Comparison of ENCODE assay signal across 10 mouse cellular contexts in the genomic region with DNA sequence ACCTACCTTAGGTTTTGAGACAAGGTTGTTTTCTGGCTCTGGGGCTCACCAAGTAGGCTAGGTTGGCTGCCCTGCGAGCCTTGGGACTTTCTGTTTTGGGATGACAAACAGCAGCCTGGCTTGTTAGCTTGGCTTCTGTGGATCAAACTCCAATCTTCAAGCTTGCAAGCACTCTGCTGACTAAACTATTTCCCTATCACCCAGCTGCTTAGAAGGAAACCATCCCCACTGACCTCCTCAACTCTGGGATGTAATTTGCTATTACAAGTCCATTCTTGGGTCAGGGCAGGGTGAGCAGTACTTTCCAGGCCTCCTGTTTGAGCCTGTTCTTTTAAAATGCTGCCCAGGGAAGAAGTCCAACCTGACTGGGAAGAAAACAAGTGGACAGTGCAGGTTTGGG. TPM values are rescaled to one million over a fixed set of nuclear protein-coding genes. Genes with fewer than 3 reads are reported as not detected.
A peak's percentile ranks its signal among the peaks of the same experiment; 100 is the strongest.
DNase-seq lines count a peak whose midpoint lies in the region; ATAC-seq and TF ChIP-seq lines count a peak whose summit lies in the region.
"Had no signal": no experiment of that assay in that cellular context is flagged by ENCODE, and none has a peak within 500 bp of the region (broad histone marks: within the 10 kb centered on the region; RNA-seq: fewer than 3 reads in every experiment).

No protein-coding gene starts in this region.

- TF ChIP-seq EP300 in heart, adult 2 months (IDR thresholded peaks at IDR 0.05; ENCODE audit: insufficient read depth, low read depth, low read length): no peak

- H3K27me3 ChIP-seq in heart, adult 2 months (ENCODE audit: control insufficient read depth, insufficient read depth, low read length): no peaks in the 10 kb centered on the region
- H3K27me3 ChIP-seq in midbrain, embryonic 10.5 days (ENCODE audit: low read depth, poor library complexity, severe bottlenecking): 0 out of 2 replicates have a peak, but pooled peaks cover 9% of the 10 kb centered on the region
- no peaks in the 10 kb centered on the region for H3K27me3 ChIP-seq in midbrain, postnatal 0 days (ENCODE audit: insufficient read depth, low read length)
- no peaks in the 10 kb centered on the region for H3K27me3 ChIP-seq in thymus, adult 2 months (ENCODE audit: control insufficient read depth, insufficient read depth, low read length)
- no peaks in the 10 kb centered on the region for H3K27me3 ChIP-seq in forebrain, postnatal 0 days (ENCODE audit: insufficient read depth, low read length)
- H3K27me3 ChIP-seq: Patski had no signal

- no peak overlapping the region for H3K4me2 ChIP-seq in midbrain, postnatal 0 days (ENCODE audit: low read depth, low read length, poor library complexity, severe bottlenecking)
- H3K4me2 ChIP-seq in forebrain, postnatal 0 days (ENCODE audit: low read depth): no peak overlapping the region

- DNase-seq in heart, adult 2 months: no peak
- DNase-seq in heart, postnatal 25 days (ENCODE audit: low spot score): no peak
- no peak for DNase-seq in midbrain, embryonic 10.5 days (ENCODE audit: low spot score)
- no peak for DNase-seq in midbrain, postnatal 0 days (ENCODE audit: low spot score)
- DNase-seq in kidney, postnatal 10 days: peak; percentile 61
- no peak for DNase-seq in thymus, adult 2 months
- DNase-seq in forebrain, postnatal 0 days: no peak
- DNase-seq: adrenal gland, postnatal 36 days had no signal

- intact Hi-C loops in heart, adult 2 months (cut with DNase I): no loop called here
- intact Hi-C loops in heart, postnatal 25 days (cut with DNase I): no loop called here

- no peak for ATAC-seq in midbrain, postnatal 0 days (ENCODE audit: low FRiP score)
- no peak for ATAC-seq in activated CD4-positive, CD25-positive, alpha-beta regulatory T cell, adult 4 months
- no peak for ATAC-seq in forebrain, postnatal 0 days
- ATAC-seq: Patski had no signal

- no peak for TF ChIP-seq POLR2A in heart, adult 2 months (IDR thresholded peaks at IDR 0.05; ENCODE audit: insufficient read depth, low read depth, low read length)
- no peak for TF ChIP-seq POLR2A in thymus, adult 2 months (IDR thresholded peaks at IDR 0.05; ENCODE audit: control insufficient read depth, extremely low read depth, insufficient read depth, low read length, poor library complexity)

- peak overlapping the region; percentile 53 for H3K27ac ChIP-seq in heart, adult 2 months
- peak overlapping the region; percentile 83 for H3K27ac ChIP-seq in midbrain, embryonic 10.5 days (replicated peaks)
- H3K27ac ChIP-seq in midbrain, postnatal 0 days (ENCODE audit: low read depth, low read length): no peak overlapping the region
- H3K27ac ChIP-seq in thymus, adult 2 months (ENCODE audit: control insufficient read depth, insufficient read depth, low read length): no peak overlapping the region
- H3K27ac ChIP-seq in forebrain, postnatal 0 days (ENCODE audit: low read depth, low read length): no peak overlapping the region

- H3K79me2 ChIP-seq in heart, adult 2 months (replicated peaks; ENCODE audit: control insufficient read depth, insufficient read depth, low read length): no peaks in the 10 kb centered on the region

- H3K9ac ChIP-seq in heart, adult 2 months (ENCODE audit: low read depth, low read length): no peak overlapping the region
- no peak overlapping the region for H3K9ac ChIP-seq in midbrain, postnatal 0 days (replicated peaks; ENCODE audit: low read length, poor library complexity, severe bottlenecking)
- H3K9ac ChIP-seq in forebrain, postnatal 0 days: no peak overlapping the region

- H3K4me1 ChIP-seq in heart, adult 2 months (ENCODE audit: control insufficient read depth, insufficient read depth, low read length): peaks cover 24% of the 10 kb centered on the region
- peaks cover 44% of the 10 kb centered on the region for H3K4me1 ChIP-seq in midbrain, embryonic 10.5 days
- no peaks in the 10 kb centered on the region for H3K4me1 ChIP-seq in midbrain, postnatal 0 days (ENCODE audit: insufficient read depth, low read length)
- no peaks in the 10 kb centered on the region for H3K4me1 ChIP-seq in thymus, adult 2 months (replicated peaks; ENCODE audit: control insufficient read depth, insufficient read depth, low read length)
- no peaks in the 10 kb centered on the region for H3K4me1 ChIP-seq in forebrain, postnatal 0 days (ENCODE audit: insufficient read depth)

- WGBS in heart, adult 2 months: 56% methylated on average over 1 of the region's 1 CpGs
- 85% methylated on average over 1 of the region's 1 CpGs for WGBS in midbrain, embryonic 10.5 days
- 91% methylated on average over 1 of the region's 1 CpGs for WGBS in midbrain, postnatal 0 days
- WGBS in thymus, adult 2 months: 97% methylated on average over 1 of the region's 1 CpGs
- 96% methylated on average over 1 of the region's 1 CpGs for WGBS in forebrain, postnatal 0 days

- no peak for TF ChIP-seq CTCF in heart, adult 2 months (IDR thresholded peaks at IDR 0.05)
- TF ChIP-seq CTCF in midbrain, postnatal 0 days (IDR thresholded peaks at IDR 0.05): no peak
- TF ChIP-seq CTCF in thymus, adult 2 months (IDR thresholded peaks at IDR 0.05; ENCODE audit: borderline replicate concordance, control insufficient read depth, extremely low read depth, insufficient read depth, low read length, poor library complexity): no peak
- no peak for TF ChIP-seq CTCF in forebrain, postnatal 0 days (IDR thresholded peaks at IDR 0.05; ENCODE audit: low read depth)

- H3K4me3 ChIP-seq in heart, adult 2 months: no peak overlapping the region
- H3K4me3 ChIP-seq in midbrain, embryonic 10.5 days: no peak overlapping the region
- no peak overlapping the region for H3K4me3 ChIP-seq in midbrain, postnatal 0 days (ENCODE audit: low read depth, low read length)
- no peak overlapping the region for H3K4me3 ChIP-seq in thymus, adult 2 months (ENCODE audit: control insufficient read depth, insufficient read depth, low read length)
- H3K4me3 ChIP-seq in forebrain, postnatal 0 days (ENCODE audit: low read depth, low read length): no peak overlapping the region

- H3K36me3 ChIP-seq in heart, adult 2 months (ENCODE audit: control insufficient read depth, insufficient read depth, low read length): peaks cover 15% of the 10 kb centered on the region
- H3K36me3 ChIP-seq in midbrain, embryonic 10.5 days: no peaks in the 10 kb centered on the region
- H3K36me3 ChIP-seq in midbrain, postnatal 0 days (ENCODE audit: insufficient read depth, low read length): no peaks in the 10 kb centered on the region
- H3K36me3 ChIP-seq in thymus, adult 2 months (ENCODE audit: control insufficient read depth, insufficient read depth, low read length): no peaks in the 10 kb centered on the region
- H3K36me3 ChIP-seq in forebrain, postnatal 0 days (ENCODE audit: insufficient read depth): no peaks in the 10 kb centered on the region

- no peaks in the 10 kb centered on the region for H3K9me3 ChIP-seq in midbrain, embryonic 10.5 days (replicated peaks)
- no peaks in the 10 kb centered on the region for H3K9me3 ChIP-seq in midbrain, postnatal 0 days (ENCODE audit: low read length)
- H3K9me3 ChIP-seq in forebrain, postnatal 0 days (ENCODE audit: low read length): no peaks in the 10 kb centered on the region

RNA-seq across cellular contexts. Expression of gene Akap2, which starts 47.5 kb away (rescaled TPM):
- 100 to 1,000 TPM in 1 of 2 experiments, 10 to 100 TPM in 1; 86.4 to 106 TPM for total RNA-seq in heart, adult 2 months (2021)
- polyA plus RNA-seq in heart, adult 2 months (2012; rRNA removed): 72.4 and 95.9 TPM in 2 replicates
- 10 to 100 TPM; 84.4 to 96.1 TPM for total RNA-seq in heart, postnatal 25 days (2021)
- polyA plus RNA-seq in midbrain, embryonic 10.5 days (2016; fragmentation: Nextera tagmentation; extraction: Ambion mirVana): 22.2 and 26.3 TPM in 2 replicates
- 18.8 and 24.4 TPM in 2 replicates for total RNA-seq in midbrain, postnatal 0 days (2014; rRNA removed)
- polyA plus RNA-seq in midbrain, postnatal 0 days (2015; fragmentation: Nextera tagmentation; extraction: Ambion mirVana): 10.7 and 12.1 TPM in 2 replicates
- polyA plus RNA-seq in activated CD4-positive, CD25-positive, alpha-beta regulatory T cell, adult 4 months (2017; shearing (Covaris generic)): 1 to 10 TPM; 3.5 to 5.0 TPM
- 99.2 and 117 TPM in 2 replicates for polyA plus RNA-seq in thymus, adult 2 months (2012; rRNA removed)
- total RNA-seq in forebrain, postnatal 0 days (2014; rRNA removed): 11.2 and 15.0 TPM in 2 replicates
- 4.5 and 7.0 TPM in 2 replicates for polyA plus RNA-seq in forebrain, postnatal 0 days (2015; fragmentation: Nextera tagmentation; extraction: Ambion mirVana)

Comparison
In these comparisons a context has a peak if more than half of its experiments do, and no peak if none do; other contexts are left out.
1. H3K27ac ChIP-seq: peak in heart, adult 2 months (single experiment) and midbrain, embryonic 10.5 days (single experiment); none in midbrain, postnatal 0 days (single experiment), thymus, adult 2 months (single experiment) and forebrain, postnatal 0 days (single experiment).